Mouse (Mus musculus): ENCODE results near the gene Trappc10. TPM values are rescaled to one million over a fixed set of nuclear protein-coding genes. Genes with fewer than 3 reads are reported as not detected.
A peak's percentile ranks its signal among the peaks of the same experiment; 100 is the strongest.
"Not testable (repeated sequence)": the region's sequence is repeated elsewhere in the genome, so short reads cannot be mapped to it uniquely, and the experiment has no call there.

The Trappc10 gene
- total RNA-seq, 4 experiments from 2014 or later: 59.1 to 66.4 (median 60.2) TPM

GRCm38 (mm10) chr10:78201182-78201581 is 43.3 kb downstream of the Trappc10 start:
- no peak for DNase-seq

- no peak for DNase-seq
These were observed 51.5 kb downstream of the Trappc10 start for GRCm38 (mm10) chr10:78192933-78193332.

- DNase-seq: not testable (repeated sequence)
These were observed 58.4 kb downstream of the Trappc10 start for GRCm38 (mm10) chr10:78186076-78186475.

- no peak for DNase-seq
These were observed 59.1 kb downstream of the Trappc10 start for GRCm38 (mm10) chr10:78185381-78185725.

- DNase-seq: peak; percentile 85
These were observed 59.7 kb downstream of the Trappc10 start, which contains the start of gene Pwp2 for GRCm38 (mm10) chr10:78184531-78185380. Gene Pwp2 (minus strand): TSS chr10:78185149.

- DNase-seq: no peak
These were observed 60.9 kb downstream of the Trappc10 start for GRCm38 (mm10) chr10:78183577-78183976.

- no peak for DNase-seq
These were observed 62.1 kb downstream of the Trappc10 start for GRCm38 (mm10) chr10:78182321-78182720.

GRCm38 (mm10) chr10:78174474-78174873 is 70.0 kb downstream of the Trappc10 start:
- DNase-seq: no peak

- DNase-seq: no peak
These were observed 72.9 kb downstream of the Trappc10 start for GRCm38 (mm10) chr10:78171581-78171980.

- DNase-seq: no peak
These were observed 73.4 kb downstream of the Trappc10 start for GRCm38 (mm10) chr10:78171057-78171456.

GRCm38 (mm10) chr10:78170445-78170844 is 74.0 kb downstream of the Trappc10 start:
- no peak for DNase-seq

- peak; percentile 99 for DNase-seq
These were observed 75.0 kb downstream of the Trappc10 start, which contains the start of gene D10Jhu81e for GRCm38 (mm10) chr10:78169281-78170042. Gene D10Jhu81e (minus strand): TSS chr10:78169782.

- no peak for DNase-seq
These were observed 75.6 kb downstream of the Trappc10 start for GRCm38 (mm10) chr10:78168792-78169191.

GRCm38 (mm10) chr10:78167775-78168174 is 76.7 kb downstream of the Trappc10 start:
- no peak for DNase-seq

GRCm38 (mm10) chr10:78167333-78167732 is 77.1 kb downstream of the Trappc10 start:
- no peak for DNase-seq

GRCm38 (mm10) chr10:78165256-78166005 is 79.0 kb downstream of the Trappc10 start:
- DNase-seq: no peak

- no peak for DNase-seq
These were observed 79.7 kb downstream of the Trappc10 start for GRCm38 (mm10) chr10:78164786-78165185.

GRCm38 (mm10) chr10:78163923-78164322 is 80.5 kb downstream of the Trappc10 start:
- no peak for DNase-seq

- DNase-seq: no peak
These were observed 81.2 kb downstream of the Trappc10 start for GRCm38 (mm10) chr10:78163241-78163640.

- no peak for DNase-seq
These were observed 81.8 kb downstream of the Trappc10 start for GRCm38 (mm10) chr10:78162646-78163045.

GRCm38 (mm10) chr10:78161096-78161495 is 83.3 kb downstream of the Trappc10 start:
- DNase-seq: no peak

GRCm38 (mm10) chr10:78160369-78161095 is 83.9 kb downstream of the Trappc10 start:
- DNase-seq: no peak
